Mouse (Mus musculus) MEL-GATA-1-ER (cell line): Measurements from ENCODE around the gene Snx32.
A peak's percentile ranks its signal among the peaks of the same experiment; 100 is the strongest.

ENCODE experiments used
- DNase-seq: peaks from one replicate; pipeline ENCODE4 v3.0.0-alpha.2; 2012; ENCODE audit warnings: low read depth; ENCODE audit errors: extremely low read depth

Snx32 gene

DNA sequence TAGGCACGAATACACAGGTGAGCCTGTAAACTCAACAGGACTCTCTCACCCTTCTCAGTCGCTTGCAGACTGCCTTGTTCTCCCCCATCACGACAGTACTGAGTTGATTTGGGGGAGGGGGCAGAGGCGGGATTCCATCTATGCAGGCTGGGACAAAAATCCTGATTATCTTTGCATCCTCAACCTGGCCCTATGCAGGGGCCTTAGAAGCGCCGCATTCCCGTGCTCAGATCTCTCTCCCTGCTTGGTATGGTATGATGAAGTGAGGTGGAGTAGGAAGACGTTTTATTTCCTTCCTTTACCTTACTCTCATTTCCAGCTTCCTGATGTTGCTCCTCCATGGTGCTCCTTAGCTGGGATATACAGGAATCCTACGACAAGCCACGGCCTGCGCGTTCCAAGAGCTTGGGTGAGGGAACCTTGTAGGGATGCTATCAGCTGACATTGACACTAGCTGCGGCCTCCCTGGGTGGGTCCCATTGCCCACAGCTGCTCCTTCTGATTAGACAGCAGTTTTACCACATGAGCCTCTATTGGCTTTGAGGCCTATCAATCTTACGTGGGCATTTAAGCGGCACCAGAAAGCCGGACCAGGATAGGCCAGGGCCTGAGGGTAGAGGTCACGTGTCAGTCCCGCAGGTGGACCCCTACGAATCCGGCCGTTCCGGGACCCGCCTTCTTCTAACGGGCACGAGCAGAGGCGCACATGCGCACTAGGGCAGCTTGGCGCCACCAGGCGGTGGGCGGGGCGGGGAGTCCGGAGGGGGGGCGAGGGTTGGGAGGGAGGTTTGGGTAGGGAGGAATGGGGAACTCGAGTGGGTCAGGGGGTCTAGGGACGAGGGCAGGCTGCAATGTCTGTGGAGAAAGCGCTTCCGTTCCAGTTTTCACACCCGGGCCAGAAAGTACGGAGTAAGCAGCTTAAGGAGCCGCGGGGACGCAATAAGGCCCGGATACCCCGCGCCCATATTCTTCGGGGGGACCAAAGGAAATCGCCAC, at the start of gene Snx32:
Gene Snx32 (minus strand): TSS at position 508 of the 996 bp plus-strand sequence.
- DNase-seq, result peak; percentile 100

DNA sequence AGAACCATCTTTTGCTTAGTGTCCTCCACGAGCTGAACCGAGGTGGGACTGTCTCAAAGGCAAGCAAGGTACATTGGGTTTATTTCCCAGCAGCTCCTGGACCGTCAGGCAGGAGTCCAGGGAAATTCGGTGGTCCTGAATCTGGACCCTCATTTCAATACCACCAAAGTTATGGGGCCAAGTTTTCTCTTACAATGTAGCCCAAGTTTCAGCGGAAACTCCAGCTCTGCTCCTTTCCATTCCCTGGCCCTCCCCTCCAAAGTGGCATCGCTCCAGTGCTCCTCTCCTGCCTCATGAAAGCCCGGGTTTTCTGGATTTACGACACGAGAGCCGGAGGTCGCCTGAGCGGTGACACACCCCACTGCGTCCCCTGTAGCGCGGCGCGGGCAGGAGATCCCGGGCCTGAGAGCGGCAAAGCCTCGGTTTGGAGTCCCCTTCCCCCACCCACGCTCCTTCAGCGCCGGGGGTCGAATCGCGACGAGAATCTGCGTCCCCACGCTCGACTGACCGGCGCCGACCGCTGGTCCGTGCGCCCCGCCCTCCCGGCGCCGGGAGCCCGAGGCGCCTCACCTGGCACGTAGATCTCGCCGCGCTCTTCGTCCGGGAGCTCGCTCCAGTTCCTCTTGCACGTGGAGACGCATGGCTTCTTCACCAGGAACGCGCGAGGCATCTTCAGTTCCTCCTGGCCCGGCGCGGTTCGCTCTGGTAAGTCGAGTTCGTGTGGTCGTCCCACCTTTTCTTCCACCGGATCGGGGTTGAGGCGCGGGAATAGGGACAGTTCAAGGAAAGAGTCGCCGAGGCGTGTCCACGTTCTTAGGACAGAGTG, 49.5 kb upstream of the Snx32 start:
- no peak for DNase-seq

DNA sequence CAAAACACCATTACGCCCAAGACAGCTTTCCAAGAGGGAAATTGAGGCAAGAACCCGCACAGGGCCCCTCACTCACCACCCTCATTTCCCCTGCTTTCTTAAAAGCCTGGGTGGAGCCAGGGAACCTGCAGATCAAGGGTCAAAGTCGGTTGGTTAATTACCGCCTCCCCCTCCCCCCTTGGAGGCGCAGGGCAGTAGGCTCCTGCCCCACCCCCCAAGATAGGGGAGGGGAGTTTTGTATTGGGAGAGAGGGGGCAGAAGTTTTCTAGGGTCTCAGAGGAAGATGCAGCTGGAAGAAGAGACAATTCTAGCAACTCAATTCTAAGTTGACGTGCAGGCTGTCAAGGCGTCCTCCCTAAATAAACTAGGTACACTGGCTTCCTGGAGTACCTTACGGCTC, 48.9 kb upstream of the Snx32 start:
- DNase-seq, result no peak

DNA sequence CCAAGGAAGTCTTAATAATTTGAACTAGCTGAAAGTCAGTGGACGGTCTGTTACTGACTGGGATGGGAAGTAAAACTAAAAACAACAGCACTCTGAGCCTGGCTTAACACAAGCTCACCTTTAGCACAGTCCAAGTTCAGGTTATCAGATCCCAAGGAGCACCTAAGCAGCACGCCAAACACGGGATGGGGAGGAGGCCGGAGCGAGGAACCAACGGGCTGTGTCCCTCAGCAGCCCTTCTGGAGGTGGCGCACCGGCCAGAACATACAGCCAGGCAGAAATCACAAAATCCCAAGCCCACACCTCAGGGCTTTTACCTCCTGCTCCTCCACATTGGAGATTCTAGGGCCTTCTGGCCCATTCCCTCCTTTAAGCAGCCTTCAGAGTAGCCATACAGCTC, 48.4 kb upstream of the Snx32 start:
- DNase-seq, result no peak

DNA sequence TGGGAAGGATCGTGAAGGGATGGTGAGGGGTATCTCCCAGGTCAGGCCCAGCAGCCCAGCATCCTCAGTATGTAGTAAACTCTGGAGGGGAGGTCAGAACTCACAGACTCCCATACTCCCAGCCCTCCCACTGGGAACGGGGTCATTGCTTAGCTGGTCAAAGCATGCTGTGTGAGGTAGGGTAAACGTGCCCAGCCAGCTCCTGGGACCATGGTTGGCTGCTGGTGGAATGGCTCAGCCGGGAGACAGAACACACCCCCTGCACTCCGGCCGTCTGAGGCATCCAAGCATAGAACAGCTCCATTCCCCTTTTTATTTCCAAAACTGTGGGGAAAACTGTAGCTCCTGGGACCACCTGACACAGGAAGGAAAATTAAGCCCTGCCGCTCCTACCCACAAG, 47.8 kb upstream of the Snx32 start:
- DNase-seq, result no peak

DNA sequence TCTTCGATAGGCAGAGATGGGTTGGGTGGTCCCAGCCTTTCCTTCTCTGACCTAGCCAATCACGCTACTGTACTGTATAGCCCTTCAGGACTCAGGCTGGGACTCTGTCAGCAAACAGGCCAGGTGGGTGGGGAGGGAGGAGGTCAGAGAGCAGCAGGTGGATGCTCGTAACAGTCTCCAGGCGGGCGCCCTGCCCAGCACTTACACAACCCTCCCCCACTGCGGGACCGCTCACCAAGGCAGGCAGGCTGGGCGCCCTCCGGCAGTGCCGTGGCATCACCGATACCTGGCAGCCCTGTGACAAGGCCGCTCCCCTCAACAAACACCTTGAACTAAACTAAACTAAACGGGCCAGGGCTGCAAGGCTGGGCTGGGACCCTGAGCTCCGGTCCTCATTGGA, 43.9 kb upstream of the Snx32 start:
- no peak for DNase-seq

DNA sequence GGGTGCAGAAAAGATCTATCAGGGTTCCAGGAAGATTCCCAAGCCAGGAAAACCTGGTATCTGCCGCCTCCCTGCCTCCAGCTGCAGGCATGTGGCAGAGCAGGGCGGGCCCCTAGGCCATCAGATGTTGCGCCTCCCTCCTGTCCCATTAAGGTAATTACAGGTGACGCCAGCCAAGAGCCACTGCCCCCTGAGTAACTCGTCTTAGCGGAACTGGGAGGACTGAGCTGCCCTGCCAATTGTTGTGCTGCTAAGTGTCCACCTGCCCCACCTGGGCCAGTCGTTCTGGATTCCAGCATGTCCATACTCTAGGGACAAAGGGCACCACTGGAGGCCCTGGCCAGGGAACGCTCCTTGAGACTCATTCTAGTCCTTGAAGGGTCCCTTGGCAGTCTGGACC, 43.5 kb upstream of the Snx32 start:
- no peak for DNase-seq

DNA sequence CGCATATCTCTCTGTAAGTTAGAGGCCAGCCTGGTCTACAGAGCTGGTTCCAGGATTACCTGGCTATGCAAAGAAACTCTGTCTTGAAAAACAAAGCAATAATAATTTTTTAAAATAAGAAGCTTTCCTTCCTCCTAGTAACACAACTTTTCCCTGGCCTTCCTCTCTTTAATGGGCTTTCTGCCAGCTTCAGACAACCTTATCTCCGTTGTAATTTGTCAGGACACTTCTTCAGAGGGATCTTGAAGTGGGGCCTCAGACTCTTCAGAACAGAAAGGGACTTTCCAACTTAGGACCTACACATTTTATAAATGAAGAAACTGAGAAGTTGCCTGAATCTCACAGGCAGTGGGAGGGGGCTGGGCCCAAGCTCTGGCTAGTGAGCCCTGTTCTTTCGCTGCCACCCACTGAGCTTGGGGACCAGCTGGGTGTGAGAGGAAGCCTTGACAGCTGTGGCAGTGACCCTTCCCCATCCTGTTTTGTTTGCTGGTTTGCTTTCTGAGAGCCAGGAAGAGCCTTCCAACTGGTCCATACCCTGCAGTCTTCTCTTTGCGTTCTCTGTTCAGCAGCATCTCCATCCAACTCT, 37.2 kb upstream of the Snx32 start:
- DNase-seq, result peak; percentile 58

DNA sequence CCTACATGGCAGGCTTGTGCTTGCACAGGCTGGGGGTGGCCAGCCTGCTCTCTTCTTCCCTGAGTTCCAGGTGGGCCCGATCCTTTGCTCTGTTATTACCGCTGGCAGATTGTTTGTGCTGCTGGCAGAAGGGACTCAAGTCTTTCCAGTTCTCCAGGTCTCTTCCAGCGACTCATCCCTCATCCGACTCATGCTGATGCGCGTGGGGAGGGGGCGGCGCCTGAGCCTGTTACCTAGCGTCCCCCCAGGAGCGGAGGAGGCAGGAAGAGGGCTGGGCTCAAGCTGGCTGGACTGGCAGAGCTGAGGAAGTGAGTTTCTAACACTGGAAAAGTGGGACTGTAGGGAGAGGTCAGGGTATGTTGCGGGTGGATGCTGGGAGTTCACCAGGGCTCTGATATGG, 33.7 kb upstream of the Snx32 start:
- no peak for DNase-seq

DNA sequence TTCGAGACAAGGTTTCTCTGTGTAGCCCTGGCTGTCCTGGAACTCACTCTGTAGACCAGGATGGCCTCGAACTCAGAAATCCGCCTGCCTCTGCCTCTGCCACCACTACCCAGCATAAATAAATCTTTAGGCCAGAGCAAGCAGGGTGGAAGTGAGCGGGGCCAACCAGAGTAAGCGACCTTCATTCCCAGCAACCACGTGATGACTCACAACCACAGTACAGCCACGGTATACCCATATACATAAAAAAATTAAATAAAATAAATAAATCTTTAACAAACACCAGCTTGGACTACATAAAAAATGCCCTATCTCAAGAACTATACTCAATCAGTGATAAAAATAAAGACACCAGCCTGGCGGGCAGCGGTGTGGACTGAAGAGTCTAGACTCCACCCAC, 33.0 kb upstream of the Snx32 start:
- DNase-seq, result no peak

DNA sequence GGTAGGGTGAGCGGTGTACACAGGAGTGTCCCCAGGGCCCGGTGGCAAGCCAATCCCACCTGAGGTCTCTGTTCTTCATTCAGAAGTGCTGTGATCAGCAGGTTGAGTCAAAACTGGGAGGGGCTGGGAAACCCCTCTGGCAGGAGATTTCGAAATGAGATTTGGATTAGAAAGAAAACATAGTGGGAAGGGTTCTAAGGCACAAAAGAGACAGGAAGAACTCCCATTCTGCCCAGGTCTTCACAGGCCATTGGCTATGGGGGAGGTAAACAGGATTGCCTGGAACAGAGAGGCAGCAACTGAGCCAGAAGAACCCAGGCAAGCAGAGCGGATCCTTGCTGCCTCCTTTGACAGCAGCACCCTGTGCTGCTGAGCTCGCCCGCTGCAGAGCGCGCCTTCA, 28.4 kb upstream of the Snx32 start:
- no peak for DNase-seq

DNA sequence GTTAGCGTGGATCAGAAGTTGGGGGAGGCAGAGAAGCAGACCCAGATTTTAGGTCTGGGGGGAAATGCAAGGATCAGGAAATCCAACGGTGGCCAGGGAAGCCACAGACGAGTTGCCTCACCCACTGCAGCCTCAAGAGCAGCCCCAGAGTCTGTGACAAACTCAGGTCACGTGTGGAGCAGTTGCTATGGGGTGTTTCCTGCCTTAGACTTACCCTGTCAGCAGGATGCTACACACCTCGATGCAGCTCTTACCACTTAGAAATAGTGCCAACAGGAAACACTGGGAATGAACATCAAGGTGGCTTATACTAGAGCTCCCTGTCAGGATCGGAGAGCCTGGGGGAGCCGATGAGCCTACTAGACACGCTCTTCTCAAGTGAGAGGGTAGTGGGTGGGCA, 22.2 kb upstream of the Snx32 start:
- no peak for DNase-seq

DNA sequence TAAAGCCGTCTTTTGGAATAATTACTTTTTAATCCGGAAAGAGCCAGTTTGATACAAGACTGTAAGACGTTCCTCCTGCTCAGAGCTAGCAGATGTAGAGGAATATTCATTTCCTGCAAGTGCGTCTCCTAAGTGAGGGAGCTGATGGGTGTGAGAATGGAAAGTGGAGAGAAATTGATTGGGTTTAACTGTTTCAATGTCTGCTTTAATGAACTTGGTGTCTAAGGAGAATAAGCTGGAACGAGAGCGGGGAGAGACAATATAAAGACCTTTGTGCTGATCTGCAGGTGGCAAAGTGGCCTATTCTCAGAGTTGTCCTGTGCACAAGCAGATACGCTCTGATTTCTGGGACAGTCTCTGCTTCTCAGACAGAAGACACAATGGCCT, 19.8 kb upstream of the Snx32 start:
- no peak for DNase-seq

DNA sequence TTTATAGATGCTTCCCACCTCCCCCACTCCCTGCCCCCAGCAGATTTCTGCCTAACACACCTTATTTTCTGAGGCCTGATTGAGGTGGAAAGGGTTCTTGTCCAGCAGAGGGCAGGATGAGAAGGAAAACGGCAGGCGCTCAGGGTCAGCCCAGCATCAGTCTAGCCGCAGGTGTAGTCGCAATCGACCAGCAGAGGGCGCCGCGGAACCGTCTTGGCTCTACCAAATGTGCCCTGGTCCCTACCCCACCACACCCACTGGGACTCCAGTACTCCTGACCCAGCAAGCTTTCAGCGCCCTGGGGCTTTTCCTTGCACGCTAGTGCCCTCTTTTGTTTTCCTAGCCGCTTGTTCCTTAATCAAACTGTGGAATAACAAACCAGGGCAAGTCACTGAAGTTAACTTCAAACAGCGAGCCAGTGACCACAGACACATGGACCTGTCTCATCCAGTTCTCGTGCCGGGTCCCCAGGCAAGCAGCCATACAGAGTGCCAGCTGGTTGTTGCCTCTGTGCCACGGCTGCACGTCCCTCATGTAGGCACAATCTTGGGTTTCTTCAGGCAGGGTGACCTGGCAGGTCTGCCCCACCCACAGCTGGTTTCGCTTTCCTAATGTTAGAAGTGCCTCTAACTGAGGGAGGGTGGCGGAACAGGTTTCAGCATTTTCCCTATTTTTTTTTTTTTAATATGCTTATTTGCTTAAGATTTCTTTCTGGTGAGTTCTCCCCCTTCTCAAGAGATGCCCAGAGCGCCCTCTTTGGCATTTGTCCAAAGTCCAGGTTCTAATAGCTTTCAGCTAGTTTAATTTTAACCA, 19.2 kb upstream of the Snx32 start:
- peak; percentile 45 for DNase-seq

DNA sequence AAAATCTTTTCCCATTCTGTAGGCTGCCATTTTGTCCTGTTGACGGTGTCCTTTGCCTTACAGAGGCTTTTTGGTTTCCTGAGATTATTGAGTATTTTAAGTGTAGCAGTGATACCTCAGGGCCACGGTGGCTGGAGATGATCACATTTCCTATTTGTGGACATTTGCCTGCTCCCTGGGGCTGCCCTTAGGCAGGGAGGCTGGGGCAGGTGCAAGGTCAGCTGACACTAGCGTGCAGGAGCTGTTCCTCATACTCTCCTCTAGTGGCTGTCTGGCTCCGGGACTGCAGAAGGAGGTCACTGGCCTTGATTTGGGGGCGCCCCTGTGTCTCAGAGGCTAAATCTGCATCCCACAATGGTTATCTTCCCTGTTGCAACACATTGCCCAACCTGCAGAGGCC, 14.9 kb upstream of the Snx32 start:
- DNase-seq, result no peak

DNA sequence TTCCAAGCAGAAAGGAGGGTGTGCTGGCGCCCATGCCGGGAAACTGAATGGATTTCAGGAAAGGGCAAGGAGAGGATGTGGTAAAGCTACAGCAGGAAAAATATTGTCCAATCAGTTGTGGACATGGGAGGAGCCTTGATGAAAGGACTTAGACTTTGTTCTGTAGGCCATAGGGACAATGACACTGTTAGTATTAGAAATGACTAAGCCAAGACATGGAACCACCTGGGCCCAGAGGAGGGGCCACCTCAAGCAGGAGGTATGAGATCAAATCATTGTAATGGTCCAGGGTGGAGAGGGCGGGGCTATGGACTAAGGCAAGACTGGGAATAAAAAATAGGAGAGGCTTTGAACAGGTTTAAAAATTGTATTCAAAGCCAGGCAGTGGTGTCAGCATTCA, 8.4 kb upstream of the Snx32 start:
- no peak for DNase-seq

DNA sequence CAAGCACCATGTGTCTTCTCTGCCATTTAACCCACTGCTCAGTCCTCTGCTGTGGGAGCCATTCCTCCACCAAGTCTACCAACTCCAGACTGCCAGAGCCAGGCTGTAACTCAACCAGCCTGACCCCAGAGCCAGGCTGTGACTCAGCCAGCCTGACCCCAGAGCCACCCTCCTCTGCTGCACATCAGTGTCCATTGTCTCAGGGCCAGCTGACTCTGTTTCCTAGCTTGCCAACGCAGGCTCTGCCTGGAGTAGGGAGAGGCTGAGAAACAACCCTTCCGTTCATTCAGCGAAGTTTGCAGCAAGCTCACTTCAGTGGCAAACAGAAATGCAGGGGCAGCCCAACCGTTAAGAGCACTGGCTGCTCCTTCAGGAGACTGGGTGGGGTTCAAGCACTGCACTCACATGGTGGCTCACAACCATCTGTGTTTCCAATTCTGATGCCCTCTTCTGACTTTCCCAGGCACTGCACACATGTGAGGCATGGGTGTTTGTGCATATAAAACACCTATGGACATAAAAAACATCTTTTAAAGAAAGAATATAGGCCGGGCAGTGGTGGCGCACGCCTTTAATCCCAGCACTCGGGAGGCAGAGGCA, 6.7 kb upstream of the Snx32 start:
- no peak for DNase-seq

DNA sequence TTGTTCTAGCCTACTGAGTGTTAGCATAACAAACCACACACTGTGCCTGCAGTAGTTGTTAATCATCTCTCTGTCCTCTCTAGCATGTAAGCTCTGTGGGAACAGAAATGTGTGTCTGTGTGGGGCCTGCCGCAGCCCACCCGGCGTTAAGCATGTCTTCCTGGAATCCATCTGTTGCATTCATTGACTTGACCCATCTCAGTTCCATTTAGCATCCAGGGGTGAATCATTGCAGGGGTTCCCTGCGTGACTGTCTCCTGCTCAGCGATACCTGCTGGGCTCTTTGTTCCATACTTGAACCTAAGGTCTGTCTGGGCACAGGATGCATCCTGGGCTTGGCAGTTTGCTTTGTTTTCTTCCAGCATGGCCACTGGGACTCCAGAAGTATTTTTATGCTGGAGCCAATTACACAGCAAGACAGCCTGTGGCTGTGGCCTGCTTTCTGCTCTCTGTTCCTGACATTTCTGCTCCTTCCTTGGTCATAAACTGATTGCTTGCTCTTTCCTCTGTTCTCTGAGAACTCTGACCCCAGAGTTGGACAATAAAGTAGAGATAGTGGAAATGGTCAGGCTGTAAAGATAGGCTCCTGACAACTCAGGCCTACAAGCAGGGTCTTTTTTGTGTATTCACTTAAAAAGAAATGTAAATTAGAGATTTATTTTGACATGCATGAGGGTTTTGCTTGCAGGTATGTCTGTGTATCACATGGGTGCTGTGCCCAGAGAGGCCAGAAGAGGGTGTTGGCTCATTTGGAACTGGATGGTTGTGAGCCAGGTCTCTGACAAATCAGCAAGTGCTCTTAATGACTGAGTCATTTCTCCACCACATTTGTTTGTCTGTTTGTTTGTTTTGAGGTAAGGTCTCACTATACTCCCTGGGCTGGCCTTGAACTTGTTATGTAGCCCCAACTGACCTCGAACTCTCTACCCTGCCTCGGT, 5.8 kb upstream of the Snx32 start:
- DNase-seq, result no peak

DNA sequence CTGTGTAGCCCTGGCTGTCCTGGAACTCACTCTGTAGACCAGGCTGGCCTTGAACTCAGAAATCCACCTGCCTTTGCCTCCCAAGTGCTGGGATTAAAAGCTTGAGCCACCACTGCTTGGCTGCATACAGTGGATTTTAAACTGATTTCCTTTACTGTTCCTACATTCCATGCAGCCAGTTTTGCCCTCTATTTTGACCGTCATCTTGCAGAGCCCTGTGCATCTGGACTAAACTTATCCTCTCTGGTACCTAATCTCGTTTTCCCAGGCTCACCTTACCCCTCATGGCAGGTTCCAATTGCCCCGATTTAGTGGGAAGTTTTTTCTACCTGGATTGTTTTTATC, 2.6 kb upstream of the Snx32 start:
- no peak for DNase-seq
